Mouse (Mus musculus): ENCODE measurements around the gene Igf1r. TPM values are rescaled to one million over a fixed set of nuclear protein-coding genes. Genes with fewer than 3 reads are reported as not detected.

Igf1r gene
- 15.9 and 18.8 TPM in 2 replicates for polyA plus RNA-seq (2015; fragmentation: Nextera tagmentation; extraction: Ambion mirVana)

DNA sequence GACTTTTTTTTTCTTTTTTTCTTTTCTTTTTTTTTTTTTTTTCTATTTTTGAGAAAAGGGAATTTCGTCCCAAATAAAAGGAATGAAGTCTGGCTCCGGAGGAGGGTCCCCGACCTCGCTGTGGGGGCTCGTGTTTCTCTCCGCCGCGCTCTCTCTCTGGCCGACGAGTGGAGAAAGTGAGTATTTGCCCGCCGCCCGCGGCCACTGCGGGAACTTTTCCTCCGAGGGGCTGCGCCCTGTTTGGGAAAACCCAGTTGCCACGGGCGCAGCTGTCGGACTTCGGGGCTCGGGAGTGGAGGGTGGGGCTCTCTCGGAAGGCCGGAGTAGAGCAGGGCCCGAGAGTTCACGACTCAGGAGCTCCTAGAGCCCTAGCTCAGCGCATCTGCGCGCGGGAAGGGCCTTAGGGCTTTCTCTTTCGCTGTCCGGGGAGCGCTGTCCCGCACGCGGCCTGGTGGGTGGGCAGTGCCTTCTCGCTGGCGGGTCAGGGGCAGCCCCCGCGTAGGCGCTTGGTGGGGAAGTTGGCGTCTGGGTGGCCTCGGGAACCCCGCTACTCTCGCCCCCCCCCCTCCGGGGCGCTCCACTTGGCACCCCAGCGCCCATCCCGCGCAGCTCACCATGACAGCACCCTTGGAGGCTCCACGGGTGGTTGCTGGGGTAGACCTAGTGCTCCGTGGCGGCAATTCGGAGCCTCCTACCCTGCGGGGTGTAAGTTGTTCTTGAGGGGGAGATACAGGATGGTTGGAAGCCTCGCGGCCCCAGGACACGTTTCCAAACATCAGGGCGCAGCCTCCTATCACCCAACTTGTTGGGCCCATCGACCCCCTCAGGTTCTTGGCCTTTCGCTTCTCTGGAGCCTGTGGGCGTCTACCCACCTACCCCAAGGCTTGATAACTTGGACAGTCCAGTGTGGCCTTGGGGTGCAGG lies at the start of gene Igf1r:
Igf1r (plus strand) TSS at position 51 of the 924 bp plus-strand sequence.
- DNase-seq (ENCODE audit: low spot score) (peak; percentile 73), ATAC-seq (no peak)
- H3K9me3 ChIP-seq (ENCODE audit: low read length), result no peaks in the 10 kb centered on the region
- H3K4me2 ChIP-seq (replicated peaks; ENCODE audit: low read depth, low read length), result peak within 1 kb of the TSS; percentile 96
- H3K4me3 ChIP-seq (ENCODE audit: low read depth, low read length), result peak within 1 kb of the TSS; percentile 89
- no peaks in the 10 kb centered on the region for H3K36me3 ChIP-seq (ENCODE audit: insufficient read depth, low read length)
- peak within 1 kb of the TSS; percentile 98 for H3K27ac ChIP-seq (ENCODE audit: low read length)
- H3K27me3 ChIP-seq (replicated peaks; ENCODE audit: insufficient read depth, low read length), result no peaks in the 10 kb centered on the region
- H3K9ac ChIP-seq (replicated peaks; ENCODE audit: low read depth), result peak within 1 kb of the TSS; percentile 93
- peaks cover 14% of the 10 kb centered on the region for H3K4me1 ChIP-seq (ENCODE audit: insufficient read depth, low read depth, low read length)
- under 1% methylated on average over 53 of the region's 62 CpGs for WGBS
- TF ChIP-seq CTCF (IDR thresholded peaks at IDR 0.05) (peak; percentile 30), EP300 (IDR thresholded peaks at IDR 0.05) (no peak)

DNA sequence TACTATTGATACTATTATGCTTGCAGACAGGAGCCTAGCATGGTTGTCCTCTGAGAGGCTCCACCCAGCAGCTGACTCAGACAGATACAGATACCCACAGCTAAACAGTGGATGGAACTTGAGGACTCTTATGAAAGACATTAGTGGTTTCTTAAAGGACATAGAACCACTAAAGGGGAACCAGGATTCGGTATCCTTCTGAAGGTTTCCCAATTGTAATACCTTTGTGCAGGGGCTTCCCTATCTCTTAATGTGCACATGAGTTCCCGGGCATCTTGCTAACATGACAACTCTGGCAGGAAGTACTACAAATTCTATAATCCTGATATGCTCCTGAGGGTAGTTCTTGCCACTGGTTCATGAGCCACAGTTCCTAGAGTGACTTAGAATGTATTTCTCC lies 46.3 kb upstream of the Igf1r start:
- no peak overlapping the region for H3K9ac ChIP-seq (replicated peaks; ENCODE audit: low read depth)
- 86% methylated on average over 2 of the region's 2 CpGs for WGBS

DNA sequence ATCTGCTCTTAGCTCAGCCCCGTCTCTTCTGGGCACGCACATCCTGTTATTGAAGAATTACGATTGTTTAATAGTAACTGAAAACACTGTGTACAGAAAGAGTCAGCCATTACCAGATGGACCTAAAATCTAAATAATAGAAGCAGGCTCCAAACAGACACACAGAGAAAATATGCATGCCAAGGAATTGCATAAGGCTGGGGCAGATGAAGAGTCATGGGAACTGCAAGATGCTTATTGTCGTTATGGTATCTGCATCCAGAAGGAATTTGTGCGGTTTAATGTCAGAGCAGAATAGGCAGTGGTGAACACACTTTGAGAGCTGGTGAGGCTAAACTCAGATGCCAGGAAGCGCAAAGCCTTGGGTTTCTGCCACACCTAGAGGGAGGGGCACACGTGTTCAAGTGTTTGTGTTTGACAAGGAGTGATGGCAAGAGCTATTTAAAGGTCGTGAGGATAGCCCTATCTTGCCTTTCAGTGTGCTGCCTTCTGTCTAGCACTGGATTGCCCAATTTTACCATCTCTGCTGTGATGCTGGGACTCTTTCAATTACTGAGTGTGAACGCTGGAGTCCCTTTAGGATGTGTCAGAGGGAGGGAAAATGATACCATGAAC lies 44.7 kb upstream of the Igf1r start:
- DNase-seq (ENCODE audit: low spot score) (peak; percentile 30), ATAC-seq (peak; percentile 18; the same call in 1 of the 2 replicates)
- Histone ChIP-seq H3K9ac (replicated peaks; ENCODE audit: low read depth) (no peak overlapping the region), H3K36me3 (ENCODE audit: insufficient read depth, low read length) (no peaks in the 10 kb centered on the region), H3K27ac (ENCODE audit: low read length) (no peak overlapping the region), H3K9me3 (ENCODE audit: low read length) (no peaks in the 10 kb centered on the region), H3K4me1 (ENCODE audit: insufficient read depth, low read depth, low read length) (peaks cover 5% of the 10 kb centered on the region; the same call in 1 of the 2 replicates), H3K4me3 (ENCODE audit: low read depth, low read length) (no peak overlapping the region), H3K27me3 (replicated peaks; ENCODE audit: insufficient read depth, low read length) (no peaks in the 10 kb centered on the region), H3K4me2 (replicated peaks; ENCODE audit: low read depth, low read length) (no peak overlapping the region)
- TF ChIP-seq EP300 (IDR thresholded peaks at IDR 0.05), result 0 out of 2 replicates have a peak, but pooled peaks have one; percentile 25
- no peak for TF ChIP-seq CTCF (IDR thresholded peaks at IDR 0.05)
- 41% methylated on average over 9 of the region's 9 CpGs for WGBS

More for the DNA sequence above, 46.3 kb upstream of the Igf1r start:
- no peak for DNase-seq (ENCODE audit: low spot score)
- no peak for ATAC-seq
- no peaks in the 10 kb centered on the region for H3K36me3 ChIP-seq (ENCODE audit: insufficient read depth, low read length)
- peaks cover 5% of the 10 kb centered on the region; the same call in 1 of the 2 replicates for H3K4me1 ChIP-seq (ENCODE audit: insufficient read depth, low read depth, low read length)
- H3K4me2 ChIP-seq (replicated peaks; ENCODE audit: low read depth, low read length), result no peak overlapping the region
- no peaks in the 10 kb centered on the region for H3K27me3 ChIP-seq (replicated peaks; ENCODE audit: insufficient read depth, low read length)
- TF ChIP-seq CTCF (IDR thresholded peaks at IDR 0.05), result no peak
- no peak for TF ChIP-seq EP300 (IDR thresholded peaks at IDR 0.05)
- H3K9me3 ChIP-seq (ENCODE audit: low read length), result no peaks in the 10 kb centered on the region
- no peak overlapping the region for H3K4me3 ChIP-seq (ENCODE audit: low read depth, low read length)
- no peak overlapping the region for H3K27ac ChIP-seq (ENCODE audit: low read length)

DNA sequence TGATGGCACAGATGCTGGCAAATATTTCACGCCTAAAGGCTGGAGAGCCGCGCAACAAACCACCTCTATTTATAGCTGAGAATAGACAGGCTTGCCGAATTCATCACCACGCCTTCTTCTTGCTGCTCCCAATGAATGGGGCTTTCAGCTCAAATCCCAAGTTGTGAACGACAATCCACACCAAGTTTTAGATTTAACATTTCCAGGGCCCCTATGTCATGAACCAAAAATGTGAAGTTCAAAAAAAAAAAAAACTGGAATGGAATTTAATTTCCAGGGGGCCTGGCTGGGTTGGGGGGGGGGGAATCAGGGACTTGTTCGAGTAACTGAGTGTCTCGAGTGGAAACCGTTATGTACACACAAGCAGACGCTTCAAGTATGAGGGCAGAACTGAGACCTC lies 42.1 kb upstream of the Igf1r start:
- Histone ChIP-seq H3K27ac (ENCODE audit: low read length) (peak overlapping the region; percentile 76; the same call in 1 of the 2 replicates), H3K4me1 (ENCODE audit: insufficient read depth, low read depth, low read length) (peaks cover 5% of the 10 kb centered on the region; the same call in 1 of the 2 replicates), H3K9me3 (ENCODE audit: low read length) (no peaks in the 10 kb centered on the region), H3K36me3 (ENCODE audit: insufficient read depth, low read length) (no peaks in the 10 kb centered on the region), H3K4me2 (replicated peaks; ENCODE audit: low read depth, low read length) (peak overlapping the region; percentile 9; the same call in 1 of the 2 replicates), H3K27me3 (replicated peaks; ENCODE audit: insufficient read depth, low read length) (no peaks in the 10 kb centered on the region), H3K9ac (replicated peaks; ENCODE audit: low read depth) (no peak overlapping the region), H3K4me3 (ENCODE audit: low read depth, low read length) (no peak overlapping the region)
- peak; percentile 61 for ATAC-seq
- WGBS, result 25% methylated on average over 10 of the region's 10 CpGs
- peak; percentile 78 for DNase-seq (ENCODE audit: low spot score)
- TF ChIP-seq CTCF (IDR thresholded peaks at IDR 0.05) (no peak), EP300 (IDR thresholded peaks at IDR 0.05) (no peak)

DNA sequence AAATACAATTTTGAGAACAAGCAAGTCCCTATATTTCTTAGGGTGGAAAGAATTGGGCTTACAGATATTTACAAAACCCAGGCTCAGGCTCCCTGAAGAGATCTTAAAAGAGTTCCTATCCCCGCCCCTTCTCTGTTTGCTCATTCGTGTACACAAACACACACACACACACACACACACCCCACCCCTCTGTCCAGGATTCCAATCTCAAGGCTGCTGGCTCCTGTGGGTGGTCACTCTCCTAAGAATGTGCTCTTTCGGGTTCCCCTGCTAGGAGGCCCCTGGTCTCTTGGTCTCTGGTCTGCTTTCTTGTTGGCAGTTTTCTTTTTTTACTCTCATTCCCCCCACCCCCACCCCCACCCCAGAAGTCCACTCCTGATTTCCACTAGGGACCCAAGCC lies 41.7 kb upstream of the Igf1r start:
- WGBS, result 0% methylated on average over 3 of the region's 3 CpGs
- H3K4me1 ChIP-seq (ENCODE audit: insufficient read depth, low read depth, low read length), result peaks cover 5% of the 10 kb centered on the region; the same call in 1 of the 2 replicates
- H3K36me3 ChIP-seq (ENCODE audit: insufficient read depth, low read length), result no peaks in the 10 kb centered on the region
- no peak overlapping the region for H3K4me3 ChIP-seq (ENCODE audit: low read depth, low read length)
- peak overlapping the region; percentile 9; the same call in 1 of the 2 replicates for H3K4me2 ChIP-seq (replicated peaks; ENCODE audit: low read depth, low read length)
- TF ChIP-seq EP300 (IDR thresholded peaks at IDR 0.05), result no peak
- TF ChIP-seq CTCF (IDR thresholded peaks at IDR 0.05), result no peak
- no peaks in the 10 kb centered on the region for H3K27me3 ChIP-seq (replicated peaks; ENCODE audit: insufficient read depth, low read length)
- H3K9ac ChIP-seq (replicated peaks; ENCODE audit: low read depth), result no peak overlapping the region
- H3K27ac ChIP-seq (ENCODE audit: low read length), result peak overlapping the region; percentile 76
- ATAC-seq, result peak; percentile 83
- no peaks in the 10 kb centered on the region for H3K9me3 ChIP-seq (ENCODE audit: low read length)
- peak; percentile 67 for DNase-seq (ENCODE audit: low spot score)

DNA sequence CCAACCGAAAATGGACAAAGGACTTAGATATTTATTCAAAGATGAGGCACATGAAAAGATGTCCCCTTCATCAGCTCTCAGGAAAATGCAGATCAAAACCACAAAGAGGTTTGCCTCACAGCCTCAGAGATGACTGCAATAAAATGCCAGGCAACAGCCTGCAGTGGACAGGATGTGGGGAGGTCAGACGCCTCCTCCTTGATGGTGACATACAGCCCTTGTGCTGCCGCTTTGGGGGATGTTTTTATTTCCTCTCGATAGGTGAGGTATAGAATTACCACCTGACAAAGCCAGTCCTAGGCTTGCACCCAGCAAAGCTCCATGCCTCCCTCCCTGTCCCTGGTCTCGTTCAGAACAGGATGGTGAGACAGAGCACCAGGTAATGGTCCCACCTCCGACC lies 40.8 kb upstream of the Igf1r start:
- H3K4me3 ChIP-seq (ENCODE audit: low read depth, low read length), result no peak overlapping the region
- WGBS, result 37% methylated on average over 6 of the region's 6 CpGs
- no peak for ATAC-seq
- no peak overlapping the region for H3K9ac ChIP-seq (replicated peaks; ENCODE audit: low read depth)
- no peak overlapping the region for H3K27ac ChIP-seq (ENCODE audit: low read length)
- no peak overlapping the region for H3K4me2 ChIP-seq (replicated peaks; ENCODE audit: low read depth, low read length)
- H3K36me3 ChIP-seq (ENCODE audit: insufficient read depth, low read length), result no peaks in the 10 kb centered on the region
- DNase-seq (ENCODE audit: low spot score), result no peak
- peaks cover 5% of the 10 kb centered on the region for H3K4me1 ChIP-seq (ENCODE audit: insufficient read depth, low read depth, low read length)
- no peaks in the 10 kb centered on the region for H3K27me3 ChIP-seq (replicated peaks; ENCODE audit: insufficient read depth, low read length)
- no peaks in the 10 kb centered on the region for H3K9me3 ChIP-seq (ENCODE audit: low read length)
- TF ChIP-seq EP300 (IDR thresholded peaks at IDR 0.05) (no peak), CTCF (IDR thresholded peaks at IDR 0.05) (no peak)
